Mouse (Mus musculus): Measurements from ENCODE around the gene Hacd3.
"Not testable (repeated sequence)": the region's sequence is repeated elsewhere in the genome, so short reads cannot be mapped to it uniquely, and the experiment has no call there.

Gene Hacd3

DNA sequence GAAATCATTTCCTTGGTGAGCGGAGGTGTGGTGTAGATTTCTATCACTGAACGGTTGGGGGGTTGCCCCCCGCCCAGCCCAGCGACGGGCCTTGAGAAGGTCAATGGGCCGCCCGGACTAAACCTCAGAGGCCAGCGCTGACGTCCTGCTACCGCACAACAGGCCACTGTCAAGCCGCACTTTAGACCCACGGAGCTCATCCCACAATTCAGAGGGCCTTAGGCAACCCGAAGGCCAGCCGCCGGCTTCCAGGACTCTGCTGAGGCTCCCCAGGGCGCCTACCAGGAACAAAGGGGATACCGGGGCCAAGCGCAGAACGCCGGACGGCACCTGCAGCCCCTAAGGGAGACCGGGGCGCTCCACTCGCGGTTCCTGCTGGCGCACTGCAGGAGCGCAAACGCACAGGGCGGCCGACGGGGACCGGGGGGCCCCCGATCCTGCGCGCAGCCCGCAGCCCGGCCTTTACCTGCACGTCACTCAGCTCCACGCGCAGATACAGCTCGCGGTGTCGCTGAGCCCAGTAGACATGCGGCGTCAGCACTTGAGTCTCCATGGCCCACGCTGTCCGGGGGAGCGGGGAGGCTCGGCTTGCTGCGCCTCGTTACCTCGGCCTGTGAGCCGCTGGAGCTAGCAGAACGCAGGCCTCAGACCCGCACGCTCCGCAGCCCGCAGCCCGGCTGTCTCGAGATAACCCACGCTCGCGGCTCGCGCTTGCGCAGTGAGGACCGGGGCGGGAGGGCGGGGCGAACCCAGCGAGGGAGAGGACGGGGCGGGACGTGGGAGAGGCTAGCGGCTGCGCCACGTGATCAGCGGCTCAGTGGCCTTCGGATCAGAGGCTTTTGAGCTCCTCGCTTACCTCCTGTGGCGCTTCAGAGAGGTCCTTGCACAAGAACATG, at the start of gene Hacd3:
Hacd3 (minus strand) TSS at position 703 of the 896 bp plus-strand sequence.
- peak; percentile 91 for DNase-seq

- DNase-seq: no peak
These were observed 49.1 kb upstream of the Hacd3 start for GRCm38 (mm10) chr9:65070587-65070986.

- DNase-seq: no peak
These were observed 42.8 kb upstream of the Hacd3 start for GRCm38 (mm10) chr9:65064251-65064650.

GRCm38 (mm10) chr9:65050981-65051380, 29.5 kb upstream of the Hacd3 start:
- DNase-seq: no peak

DNA sequence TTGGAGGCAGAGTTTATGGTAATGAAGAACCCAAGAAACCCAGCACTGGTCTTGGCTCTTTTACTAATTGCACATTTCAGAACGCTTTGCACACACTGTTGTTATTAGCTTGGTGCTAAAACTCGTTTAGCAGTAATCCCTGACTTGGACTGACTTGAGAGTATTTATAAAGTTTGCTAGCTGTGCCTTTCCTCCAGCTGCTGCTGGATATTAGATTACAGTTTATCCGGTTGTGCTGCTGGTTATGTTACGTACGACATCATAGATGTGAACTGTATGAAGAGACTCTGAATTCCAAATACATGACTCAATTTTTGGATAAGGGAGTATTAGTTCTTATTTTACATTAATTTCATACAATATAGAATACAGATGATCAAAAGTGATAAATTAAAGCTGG, 27.9 kb upstream of the Hacd3 start:
- DNase-seq: no peak

GRCm38 (mm10) chr9:65046993-65047392, 25.5 kb upstream of the Hacd3 start:
- no peak for DNase-seq

GRCm38 (mm10) chr9:65041430-65041829, 19.9 kb upstream of the Hacd3 start:
- peak; percentile 9 for DNase-seq

DNA sequence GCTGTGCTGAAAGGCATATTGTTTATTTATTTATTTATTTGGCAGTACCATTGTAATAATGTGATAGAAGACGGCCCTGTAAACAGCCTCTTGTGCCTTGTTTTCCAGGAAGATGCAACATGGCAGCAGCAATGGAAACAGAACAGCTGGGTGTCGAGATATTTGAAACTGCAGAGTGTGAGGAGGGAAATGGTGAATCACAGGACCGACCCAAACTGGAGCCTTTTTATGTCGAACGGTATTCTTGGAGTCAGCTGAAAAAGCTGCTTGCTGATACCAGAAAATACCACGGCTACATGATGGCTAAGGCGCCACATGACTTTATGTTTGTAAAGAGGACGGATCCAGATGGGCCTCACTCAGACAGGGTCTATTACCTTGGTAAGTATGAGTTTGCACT, 15.4 kb upstream of the Hacd3 start:
- DNase-seq: no peak

GRCm38 (mm10) chr9:65036456-65036855, 15.0 kb upstream of the Hacd3 start:
- DNase-seq: peak; percentile 31

DNA sequence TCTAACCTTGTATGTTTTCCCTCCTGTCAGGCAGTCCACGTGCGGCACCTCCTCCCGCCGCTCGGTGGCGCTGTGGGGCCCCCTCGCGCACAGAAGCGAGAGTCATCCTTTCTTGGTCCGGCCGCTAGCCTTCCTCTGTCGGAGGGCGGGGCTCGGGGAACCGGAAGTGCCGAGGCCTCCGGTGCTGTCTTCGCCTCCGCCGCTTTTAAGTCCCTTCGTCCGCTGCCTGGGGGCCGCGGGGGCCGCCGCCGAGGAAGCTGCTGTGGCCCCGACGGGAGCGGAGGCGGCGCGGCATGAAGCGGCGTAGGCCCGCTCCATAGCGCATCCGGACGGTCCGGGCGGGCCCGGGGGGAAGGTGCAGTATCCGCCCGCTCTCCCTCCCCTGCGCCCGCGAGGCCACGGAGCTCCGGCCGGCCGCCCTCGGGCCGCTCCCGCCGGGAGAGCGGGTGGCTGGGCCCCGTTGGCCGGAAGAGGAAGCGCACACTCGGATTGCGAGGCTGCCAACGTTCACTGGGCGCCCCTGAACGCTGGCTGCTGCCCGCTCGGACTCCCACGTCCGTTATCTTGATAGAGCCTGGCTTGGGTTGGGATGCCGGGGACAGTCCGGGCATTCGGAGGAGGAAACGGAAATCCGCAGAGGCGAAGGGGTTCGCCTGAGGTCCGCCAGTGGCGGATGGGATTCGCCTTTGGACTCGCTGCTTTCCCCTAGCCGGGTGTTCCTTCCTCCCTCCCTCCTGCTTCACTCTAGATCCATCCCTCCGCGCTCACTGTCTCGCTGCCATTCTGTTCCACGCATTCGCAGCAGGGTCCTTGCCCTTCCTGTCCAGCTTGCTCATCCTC, 11.0 kb upstream of the Hacd3 start, which contains the start of gene Dpp8:
Dpp8 (plus strand) TSS at position 146 of the 840 bp plus-strand sequence.
- peak; percentile 94 for DNase-seq

DNA sequence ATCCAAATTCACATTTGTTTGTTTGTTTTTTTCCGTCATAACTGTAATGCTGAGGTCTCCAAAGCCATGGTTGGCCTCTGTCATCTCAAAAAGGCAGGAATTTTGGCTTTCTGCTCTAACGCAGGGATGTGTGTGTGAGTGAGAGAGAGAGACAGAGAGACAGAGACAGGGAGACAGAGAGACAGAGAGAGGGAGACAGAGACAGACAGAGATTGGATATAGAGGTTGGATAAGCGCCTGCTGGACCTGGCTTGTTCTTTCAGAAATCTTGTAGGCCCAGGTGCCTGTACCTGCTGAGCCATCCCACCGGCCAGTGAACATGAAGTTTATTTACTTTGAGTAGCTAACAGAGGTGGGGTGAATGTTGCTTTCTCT, 10.4 kb upstream of the Hacd3 start:
- no peak for DNase-seq

DNA sequence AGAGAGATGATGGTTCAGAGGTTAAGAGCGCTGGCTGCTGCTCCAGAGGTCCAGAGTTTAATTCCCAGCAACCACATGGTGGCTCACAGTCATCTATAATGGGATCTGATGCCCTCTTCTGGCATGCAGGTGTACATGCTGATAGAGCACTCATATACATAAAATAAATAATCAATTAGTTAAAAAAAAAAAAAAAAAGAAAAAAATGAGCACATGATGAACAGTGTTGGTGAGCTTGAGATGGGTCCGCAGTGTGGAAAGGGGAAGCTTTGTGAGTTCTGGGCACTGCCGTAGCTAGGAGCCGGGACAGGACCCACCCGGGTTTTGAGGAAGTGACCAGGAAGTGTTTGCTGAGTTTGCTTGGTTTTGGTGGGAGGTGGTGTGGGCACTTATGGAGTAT, 9.9 kb upstream of the Hacd3 start:
- not testable (repeated sequence) for DNase-seq

GRCm38 (mm10) chr9:65028313-65028712, 6.8 kb upstream of the Hacd3 start:
- no peak for DNase-seq

DNA sequence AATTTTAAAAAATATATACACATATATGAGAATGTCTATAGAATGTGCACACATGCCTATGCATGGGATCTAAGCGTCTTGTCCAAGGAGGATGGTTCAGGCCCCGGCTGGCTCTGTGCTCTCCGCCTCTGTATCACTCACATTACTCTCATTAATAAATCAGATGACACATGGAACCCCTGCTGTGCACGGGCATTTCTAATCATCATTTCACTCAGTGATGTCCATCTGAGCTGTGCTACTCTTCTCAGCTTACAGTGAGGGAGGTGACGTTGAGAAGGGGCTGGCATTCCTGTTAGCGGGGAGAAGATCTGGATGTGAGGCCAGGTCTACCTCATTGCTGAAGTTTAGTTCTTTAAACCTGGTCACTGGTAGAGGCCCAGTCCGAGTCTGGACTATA, 5.7 kb upstream of the Hacd3 start:
- no peak for DNase-seq

- DNase-seq: no peak
These were observed 2.0 kb upstream of the Hacd3 start for GRCm38 (mm10) chr9:65023447-65023846.

DNA sequence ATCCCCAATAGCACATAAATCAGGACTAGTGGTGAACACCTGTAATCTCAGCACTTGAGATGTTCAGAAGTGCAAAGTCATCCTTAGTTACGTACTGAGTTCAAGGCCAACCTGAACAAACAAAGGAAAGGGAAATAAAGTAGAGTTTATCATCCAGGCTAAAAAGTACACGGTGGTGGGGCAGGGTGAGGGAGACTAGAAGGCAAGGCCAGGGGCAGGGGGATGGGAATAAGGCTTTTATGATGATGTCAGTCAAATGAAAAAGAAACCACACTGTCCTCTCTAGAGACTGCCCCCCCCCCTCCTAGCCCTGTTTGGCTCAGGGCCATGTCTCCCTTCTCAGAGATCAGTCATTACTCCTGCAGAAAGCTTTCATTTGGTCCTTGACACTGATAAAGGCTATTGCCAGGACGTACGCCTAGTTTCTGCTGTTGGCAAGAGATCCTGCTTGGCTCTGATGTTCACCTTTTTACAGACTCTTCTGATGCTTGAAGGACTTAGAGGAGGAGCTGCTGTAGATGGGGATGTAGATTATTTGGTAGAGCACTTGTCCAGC, 1.2 kb upstream of the Hacd3 start:
- no peak for DNase-seq

GRCm38 (mm10) chr9:65021887-65022579, 540 bp upstream of the Hacd3 start:
- DNase-seq: no peak

- DNase-seq: no peak
These were observed 1.4 kb downstream of the Hacd3 start for GRCm38 (mm10) chr9:65020128-65020527.

DNA sequence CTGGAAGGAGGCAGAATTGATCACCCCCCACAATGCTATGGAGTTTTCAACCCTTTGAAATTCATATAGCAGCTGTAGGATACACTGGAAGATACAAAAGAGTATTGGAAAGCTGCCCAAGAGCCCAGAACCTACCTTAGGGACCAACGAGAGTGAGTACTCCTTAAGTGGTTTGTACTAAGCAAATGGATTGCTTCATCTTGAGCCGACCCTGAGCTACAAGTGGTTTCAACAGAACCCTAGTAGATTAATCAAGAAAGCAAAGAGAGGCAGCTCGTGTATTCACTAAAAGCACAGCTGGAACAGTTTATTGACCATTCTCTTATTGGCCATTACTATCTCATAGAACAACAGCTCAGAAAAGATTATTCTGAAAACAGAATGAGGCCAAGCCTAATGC, 2.3 kb downstream of the Hacd3 start:
- no peak for DNase-seq

GRCm38 (mm10) chr9:65018588-65019121, 2.8 kb downstream of the Hacd3 start:
- DNase-seq: no peak

GRCm38 (mm10) chr9:65017896-65018295, 3.6 kb downstream of the Hacd3 start:
- no peak for DNase-seq

DNA sequence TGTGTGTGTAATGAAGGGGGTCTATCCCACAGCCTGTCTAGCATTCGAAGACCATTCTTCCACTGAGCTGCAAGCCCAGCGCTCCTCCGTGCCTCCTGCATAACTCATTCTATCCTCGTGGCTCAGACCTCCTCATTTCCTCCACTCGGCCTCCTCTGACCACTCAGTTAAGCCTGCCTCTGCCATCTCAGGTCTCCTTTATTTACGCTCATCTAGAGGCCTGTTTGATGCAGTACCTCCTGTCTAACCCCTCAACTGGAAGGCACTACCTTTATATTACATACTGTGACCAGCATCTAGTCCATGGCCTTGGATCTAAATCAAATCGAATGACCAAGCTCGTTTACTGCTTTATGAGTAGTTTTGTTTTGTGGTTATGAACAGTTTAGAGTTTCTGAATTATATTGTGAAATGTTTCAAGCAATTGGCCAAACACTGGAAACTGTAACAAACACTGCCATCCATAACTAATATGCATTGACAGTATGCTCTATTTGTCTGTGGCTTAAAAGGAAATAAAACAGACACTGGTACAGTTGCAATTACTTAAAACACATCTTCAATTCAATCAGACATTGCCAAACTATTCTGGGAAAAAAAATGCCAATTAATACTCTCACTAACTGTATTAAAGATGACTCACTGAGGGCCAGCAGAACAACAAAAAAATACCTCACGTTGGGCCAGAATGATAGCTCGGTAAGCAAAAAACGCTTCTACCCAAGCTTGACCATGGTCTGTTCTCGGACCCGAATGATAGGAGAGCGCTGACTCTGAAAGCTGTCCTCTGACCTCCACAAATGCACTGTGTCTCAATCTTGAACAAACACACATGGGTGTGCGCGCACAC, 4.3 kb downstream of the Hacd3 start:
- DNase-seq: no peak
